Mouse (Mus musculus): ENCODE results near the gene Gjc3. TPM values are rescaled to one million over a fixed set of nuclear protein-coding genes. Genes with fewer than 3 reads are reported as not detected.

The Gjc3 gene
- polyA plus RNA-seq (2014; fragmentation: Nextera tagmentation; extraction: Ambion mirVana), result not detected in 2 replicates

DNA sequence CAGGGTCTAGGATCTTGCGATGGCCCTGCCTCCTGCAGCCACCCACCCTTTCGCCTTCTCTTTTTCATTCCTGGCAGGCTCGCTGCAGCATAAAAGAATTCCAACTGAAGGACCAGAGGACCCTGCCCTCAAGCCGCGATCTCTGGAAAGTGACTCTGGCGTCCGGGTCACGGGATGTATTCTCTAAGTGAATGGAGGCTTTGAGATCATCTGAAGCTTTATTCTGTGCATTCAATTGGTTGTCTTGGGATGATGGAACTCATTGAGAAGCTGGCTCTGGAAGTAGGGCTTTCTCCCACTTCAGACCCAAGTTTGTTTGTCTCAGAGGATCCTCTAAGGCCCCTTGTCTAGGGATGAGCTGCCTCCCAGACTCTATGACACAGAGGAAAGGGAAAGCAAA lies at the start of gene Gjc3:
Gene Gjc3, minus strand, starts transcription at position 154 of the 400 bp plus-strand sequence.
- H3K27me3 ChIP-seq (ENCODE audit: control insufficient read depth, insufficient read depth, low read length), result no peaks in the 10 kb centered on the region
- WGBS, result 53% methylated on average over 8 of the region's 8 CpGs
- no peaks in the 10 kb centered on the region for H3K36me3 ChIP-seq (ENCODE audit: control insufficient read depth, insufficient read depth, low read length)
- no peak within 1 kb of the TSS for H3K27ac ChIP-seq (ENCODE audit: low read depth, low read length)
- no peak within 1 kb of the TSS for H3K4me3 ChIP-seq (ENCODE audit: low read depth, low read length)
- ATAC-seq (replicated peaks; ENCODE audit: low FRiP score), result no peak
- H3K4me1 ChIP-seq (replicated peaks; ENCODE audit: control insufficient read depth, insufficient read depth, low read length), result no peaks in the 10 kb centered on the region
- H3K9me3 ChIP-seq (ENCODE audit: control insufficient read depth, low read length), result no peaks in the 10 kb centered on the region
- DNase-seq (ENCODE audit: low spot score), result no peak
- no peak within 1 kb of the TSS for H3K9ac ChIP-seq (ENCODE audit: low read length)
- no peak within 1 kb of the TSS for H3K4me2 ChIP-seq (ENCODE audit: low read depth, low read length, severe bottlenecking)

DNA sequence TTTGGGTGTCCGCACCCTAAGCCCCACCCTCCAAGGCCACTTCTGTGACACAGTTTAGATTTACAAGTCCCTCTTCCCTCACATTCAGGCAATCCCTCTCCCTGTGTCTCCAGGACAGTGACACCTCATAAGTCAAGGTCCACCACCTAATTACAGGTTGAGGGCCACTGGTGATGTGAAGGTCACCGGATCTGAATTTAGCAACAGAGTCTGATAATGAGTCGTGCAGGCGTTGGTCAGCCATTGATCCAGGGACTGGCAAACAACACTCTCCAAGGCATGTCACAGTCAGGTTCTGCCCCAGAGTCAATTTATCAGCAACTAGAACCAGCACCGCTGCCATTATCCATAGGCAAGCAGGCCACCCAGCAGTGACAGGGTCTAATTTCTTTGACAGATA lies 49.5 kb upstream of the Gjc3 start:
- Histone ChIP-seq H3K4me2 (ENCODE audit: low read depth, low read length, severe bottlenecking) (no peak overlapping the region), H3K36me3 (ENCODE audit: control insufficient read depth, insufficient read depth, low read length) (no peaks in the 10 kb centered on the region), H3K9me3 (ENCODE audit: control insufficient read depth, low read length) (no peaks in the 10 kb centered on the region), H3K9ac (ENCODE audit: low read length) (no peak overlapping the region), H3K27ac (ENCODE audit: low read depth, low read length) (no peak overlapping the region), H3K4me1 (replicated peaks; ENCODE audit: control insufficient read depth, insufficient read depth, low read length) (no peaks in the 10 kb centered on the region), H3K4me3 (ENCODE audit: low read depth, low read length) (no peak overlapping the region), H3K27me3 (ENCODE audit: control insufficient read depth, insufficient read depth, low read length) (no peaks in the 10 kb centered on the region)
- WGBS, result 88% methylated on average over 5 of the region's 5 CpGs
- ATAC-seq (replicated peaks; ENCODE audit: low FRiP score), result no peak
- no peak for DNase-seq (ENCODE audit: low spot score)

DNA sequence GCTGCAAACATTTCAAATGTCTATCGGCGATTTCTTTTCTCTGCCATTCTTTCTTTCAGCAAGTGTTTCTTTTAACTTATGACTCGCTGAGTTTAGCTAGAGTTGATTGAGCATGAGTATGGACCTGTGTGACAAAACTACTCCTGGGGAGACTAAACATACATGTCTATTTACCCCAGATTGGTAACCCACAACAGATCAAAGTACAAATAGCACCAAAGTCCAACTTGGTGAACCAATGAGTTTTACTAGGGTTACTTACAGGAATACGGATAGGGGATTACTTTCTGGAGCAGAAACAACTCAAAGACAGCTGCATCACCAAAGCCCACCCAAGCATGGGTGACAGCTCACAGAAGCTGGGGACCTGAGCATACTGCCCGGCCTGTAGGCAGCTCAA lies 46.5 kb upstream of the Gjc3 start:
- DNase-seq (ENCODE audit: low spot score) (no peak), ATAC-seq (replicated peaks; ENCODE audit: low FRiP score) (no peak)
- no peaks in the 10 kb centered on the region for H3K9me3 ChIP-seq (ENCODE audit: control insufficient read depth, low read length)
- H3K4me3 ChIP-seq (ENCODE audit: low read depth, low read length), result no peak overlapping the region
- H3K9ac ChIP-seq (ENCODE audit: low read length), result no peak overlapping the region
- no peaks in the 10 kb centered on the region for H3K4me1 ChIP-seq (replicated peaks; ENCODE audit: control insufficient read depth, insufficient read depth, low read length)
- no peaks in the 10 kb centered on the region for H3K27me3 ChIP-seq (ENCODE audit: control insufficient read depth, insufficient read depth, low read length)
- WGBS, result 93% methylated on average over 5 of the region's 5 CpGs
- H3K27ac ChIP-seq (ENCODE audit: low read depth, low read length), result no peak overlapping the region
- no peak overlapping the region for H3K4me2 ChIP-seq (ENCODE audit: low read depth, low read length, severe bottlenecking)
- H3K36me3 ChIP-seq (ENCODE audit: control insufficient read depth, insufficient read depth, low read length), result no peaks in the 10 kb centered on the region

DNA sequence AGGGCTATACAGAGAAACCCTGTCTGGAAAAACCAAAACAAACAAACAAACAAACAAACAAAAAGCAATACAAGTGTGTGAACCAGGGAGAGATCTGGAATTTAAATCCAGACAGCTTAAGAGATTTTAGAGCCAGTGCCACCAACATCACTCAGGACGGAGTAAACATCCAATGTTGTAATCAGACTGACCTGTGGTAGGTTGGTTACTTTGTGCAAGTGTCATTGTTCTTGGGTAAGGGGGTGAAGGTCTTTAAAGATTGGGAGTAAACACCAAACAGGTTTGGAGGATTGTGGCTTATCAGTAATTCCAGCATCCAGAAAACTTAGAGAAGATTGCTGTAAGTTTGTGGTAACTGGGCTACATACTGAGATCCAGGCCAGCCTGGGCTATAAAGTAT lies 23.5 kb upstream of the Gjc3 start:
- ATAC-seq (replicated peaks; ENCODE audit: low FRiP score), result no peak
- Histone ChIP-seq H3K4me3 (ENCODE audit: low read depth, low read length) (no peak overlapping the region), H3K9ac (ENCODE audit: low read length) (no peak overlapping the region), H3K36me3 (ENCODE audit: control insufficient read depth, insufficient read depth, low read length) (no peaks in the 10 kb centered on the region), H3K27me3 (ENCODE audit: control insufficient read depth, insufficient read depth, low read length) (no peaks in the 10 kb centered on the region), H3K4me1 (replicated peaks; ENCODE audit: control insufficient read depth, insufficient read depth, low read length) (no peaks in the 10 kb centered on the region), H3K4me2 (ENCODE audit: low read depth, low read length, severe bottlenecking) (no peak overlapping the region), H3K27ac (ENCODE audit: low read depth, low read length) (no peak overlapping the region), H3K9me3 (ENCODE audit: control insufficient read depth, low read length) (no peaks in the 10 kb centered on the region)
- WGBS, result 83% methylated on average over 1 of the region's 1 CpGs
- no peak for DNase-seq (ENCODE audit: low spot score)

DNA sequence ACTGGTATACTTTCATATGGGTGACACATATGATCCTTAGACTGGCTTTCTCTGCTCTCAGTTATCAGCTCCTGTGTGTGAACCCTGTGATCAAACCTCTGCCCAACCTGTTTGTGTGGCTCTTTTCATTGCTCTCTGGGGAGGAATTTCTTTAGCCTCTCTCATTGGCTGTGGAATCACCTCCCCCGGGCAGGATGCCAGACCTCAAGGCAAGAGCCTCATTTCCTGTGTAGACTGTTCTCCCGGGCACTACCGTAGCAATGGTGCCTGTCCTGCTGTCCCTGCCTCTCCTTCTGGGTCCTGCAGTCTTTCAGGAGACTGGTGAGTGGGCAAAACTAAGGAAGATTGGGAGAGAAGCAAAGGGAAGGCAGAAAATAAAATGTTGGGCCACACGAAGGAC lies 18.4 kb upstream of the Gjc3 start, which contains the start of gene Azgp1:
Gene Azgp1, plus strand, starts transcription at position 221 of the 400 bp plus-strand sequence.
- H3K4me2 ChIP-seq (ENCODE audit: low read depth, low read length, severe bottlenecking), result no peak within 1 kb of the TSS
- H3K36me3 ChIP-seq (ENCODE audit: control insufficient read depth, insufficient read depth, low read length), result no peaks in the 10 kb centered on the region
- H3K27ac ChIP-seq (ENCODE audit: low read depth, low read length), result no peak within 1 kb of the TSS
- no peaks in the 10 kb centered on the region for H3K9me3 ChIP-seq (ENCODE audit: control insufficient read depth, low read length)
- no peaks in the 10 kb centered on the region for H3K27me3 ChIP-seq (ENCODE audit: control insufficient read depth, insufficient read depth, low read length)
- H3K9ac ChIP-seq (ENCODE audit: low read length), result no peak within 1 kb of the TSS
- WGBS, result 82% methylated on average over 4 of the region's 4 CpGs
- DNase-seq (ENCODE audit: low spot score) (no peak), ATAC-seq (replicated peaks; ENCODE audit: low FRiP score) (no peak)
- no peak within 1 kb of the TSS for H3K4me3 ChIP-seq (ENCODE audit: low read depth, low read length)
- no peaks in the 10 kb centered on the region for H3K4me1 ChIP-seq (replicated peaks; ENCODE audit: control insufficient read depth, insufficient read depth, low read length)

DNA sequence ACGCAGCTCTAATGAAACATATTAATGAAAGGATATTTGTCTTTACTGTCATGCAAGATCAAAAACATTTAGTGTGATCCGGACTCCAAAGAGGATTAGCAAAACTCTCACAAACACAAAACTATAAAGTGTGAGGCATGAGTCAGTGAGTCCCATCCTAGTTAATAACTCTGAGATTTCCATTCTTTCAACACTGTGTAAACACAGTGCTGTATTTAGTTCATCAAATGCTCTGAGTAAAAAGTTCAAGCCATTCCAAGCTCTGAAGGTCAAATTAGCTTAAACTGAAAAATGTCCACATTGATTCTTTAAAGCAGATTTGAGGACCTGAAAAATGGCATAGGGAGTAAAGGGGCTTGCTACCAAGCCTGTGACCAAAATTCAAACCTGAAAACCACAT lies 16.2 kb upstream of the Gjc3 start:
- H3K4me1 ChIP-seq (replicated peaks; ENCODE audit: control insufficient read depth, insufficient read depth, low read length), result no peaks in the 10 kb centered on the region
- 77% methylated on average over 2 of the region's 2 CpGs for WGBS
- H3K9me3 ChIP-seq (ENCODE audit: control insufficient read depth, low read length), result no peaks in the 10 kb centered on the region
- DNase-seq (ENCODE audit: low spot score) (no peak), ATAC-seq (replicated peaks; ENCODE audit: low FRiP score) (no peak)
- H3K36me3 ChIP-seq (ENCODE audit: control insufficient read depth, insufficient read depth, low read length), result no peaks in the 10 kb centered on the region
- H3K4me2 ChIP-seq (ENCODE audit: low read depth, low read length, severe bottlenecking), result no peak overlapping the region
- H3K9ac ChIP-seq (ENCODE audit: low read length), result no peak overlapping the region
- H3K4me3 ChIP-seq (ENCODE audit: low read depth, low read length), result no peak overlapping the region
- H3K27me3 ChIP-seq (ENCODE audit: control insufficient read depth, insufficient read depth, low read length), result no peaks in the 10 kb centered on the region
- no peak overlapping the region for H3K27ac ChIP-seq (ENCODE audit: low read depth, low read length)

DNA sequence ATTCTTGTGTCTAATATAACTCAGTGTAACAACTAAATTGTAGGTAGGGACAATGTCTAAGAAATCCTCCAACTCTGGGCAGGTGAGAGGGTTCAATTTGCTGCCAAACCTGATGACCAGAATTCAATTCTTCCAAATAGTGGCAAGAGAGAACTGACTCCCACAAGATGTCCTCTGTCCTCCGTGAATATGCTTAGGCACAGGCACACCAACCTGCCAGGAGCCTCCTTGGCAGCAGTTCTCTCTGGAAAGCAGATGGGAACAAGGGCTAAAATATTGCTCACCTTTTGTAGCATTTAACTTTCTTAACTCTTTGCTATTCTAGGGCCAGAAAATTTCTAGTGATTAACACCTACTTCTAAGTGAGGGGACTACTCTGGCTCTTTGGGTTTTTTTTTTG lies 14.4 kb upstream of the Gjc3 start:
- no peak overlapping the region for H3K9ac ChIP-seq (ENCODE audit: low read length)
- no peaks in the 10 kb centered on the region for H3K27me3 ChIP-seq (ENCODE audit: control insufficient read depth, insufficient read depth, low read length)
- WGBS, result 34% methylated on average over 1 of the region's 1 CpGs
- no peaks in the 10 kb centered on the region for H3K36me3 ChIP-seq (ENCODE audit: control insufficient read depth, insufficient read depth, low read length)
- H3K4me2 ChIP-seq (ENCODE audit: low read depth, low read length, severe bottlenecking), result no peak overlapping the region
- no peak for ATAC-seq (replicated peaks; ENCODE audit: low FRiP score)
- no peaks in the 10 kb centered on the region for H3K9me3 ChIP-seq (ENCODE audit: control insufficient read depth, low read length)
- H3K4me3 ChIP-seq (ENCODE audit: low read depth, low read length), result no peak overlapping the region
- no peak for DNase-seq (ENCODE audit: low spot score)
- no peaks in the 10 kb centered on the region for H3K4me1 ChIP-seq (replicated peaks; ENCODE audit: control insufficient read depth, insufficient read depth, low read length)
- no peak overlapping the region for H3K27ac ChIP-seq (ENCODE audit: low read depth, low read length)

DNA sequence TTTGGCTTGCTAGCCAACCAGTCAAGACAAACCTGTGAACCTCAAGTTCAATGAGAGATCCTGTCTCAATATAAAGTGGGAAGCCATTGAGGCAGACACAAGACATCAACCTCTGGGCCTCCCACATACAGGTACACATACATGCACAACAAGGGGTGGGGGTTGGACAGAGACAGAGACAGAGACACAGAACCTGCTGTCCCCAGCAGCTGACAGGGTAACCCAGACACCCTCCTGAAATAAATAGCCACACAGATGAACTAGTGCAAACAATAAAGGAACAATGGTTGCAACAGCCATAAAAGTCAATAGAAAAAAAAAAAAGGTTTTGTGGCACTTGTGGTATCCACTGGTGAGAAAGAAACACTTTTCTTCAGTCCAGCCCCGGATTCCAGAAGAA lies 12.5 kb upstream of the Gjc3 start:
- WGBS, result 78% methylated on average over 1 of the region's 1 CpGs
- Histone ChIP-seq H3K27me3 (ENCODE audit: control insufficient read depth, insufficient read depth, low read length) (no peaks in the 10 kb centered on the region), H3K36me3 (ENCODE audit: control insufficient read depth, insufficient read depth, low read length) (no peaks in the 10 kb centered on the region), H3K4me3 (ENCODE audit: low read depth, low read length) (no peak overlapping the region), H3K4me1 (replicated peaks; ENCODE audit: control insufficient read depth, insufficient read depth, low read length) (no peaks in the 10 kb centered on the region), H3K9me3 (ENCODE audit: control insufficient read depth, low read length) (no peaks in the 10 kb centered on the region), H3K9ac (ENCODE audit: low read length) (no peak overlapping the region), H3K4me2 (ENCODE audit: low read depth, low read length, severe bottlenecking) (no peak overlapping the region), H3K27ac (ENCODE audit: low read depth, low read length) (no peak overlapping the region)
- DNase-seq (ENCODE audit: low spot score), result no peak
- ATAC-seq (replicated peaks; ENCODE audit: low FRiP score), result no peak

DNA sequence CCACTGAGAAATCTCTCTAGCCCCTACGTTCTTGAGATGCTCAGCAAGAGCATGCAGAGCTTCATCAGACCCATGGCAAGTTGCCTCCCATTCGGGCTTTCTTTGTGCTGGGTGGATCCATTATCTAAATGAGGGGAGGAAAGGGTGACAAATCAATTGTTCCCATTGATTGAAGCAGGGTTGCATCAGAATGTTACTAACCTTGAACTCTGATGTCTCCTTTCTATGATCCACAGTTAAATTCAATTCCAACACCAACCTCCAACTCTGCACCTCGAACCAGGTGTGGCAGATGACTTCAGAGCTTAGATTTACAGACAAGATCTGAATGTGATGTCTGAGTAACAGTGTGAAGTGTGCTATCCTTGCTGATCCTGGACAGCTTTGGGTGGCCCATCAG lies 11.8 kb upstream of the Gjc3 start:
- 67% methylated on average over 3 of the region's 3 CpGs for WGBS

More for the DNA sequence above, 11.8 kb upstream of the Gjc3 start:
- no peaks in the 10 kb centered on the region for H3K27me3 ChIP-seq (ENCODE audit: control insufficient read depth, insufficient read depth, low read length)
- ATAC-seq (replicated peaks; ENCODE audit: low FRiP score) (no peak), DNase-seq (ENCODE audit: low spot score) (no peak)
- H3K9ac ChIP-seq (ENCODE audit: low read length), result no peak overlapping the region
- no peaks in the 10 kb centered on the region for H3K4me1 ChIP-seq (replicated peaks; ENCODE audit: control insufficient read depth, insufficient read depth, low read length)
- no peaks in the 10 kb centered on the region for H3K9me3 ChIP-seq (ENCODE audit: control insufficient read depth, low read length)
- H3K4me3 ChIP-seq (ENCODE audit: low read depth, low read length), result no peak overlapping the region
- H3K27ac ChIP-seq (ENCODE audit: low read depth, low read length), result no peak overlapping the region
- no peaks in the 10 kb centered on the region for H3K36me3 ChIP-seq (ENCODE audit: control insufficient read depth, insufficient read depth, low read length)
- no peak overlapping the region for H3K4me2 ChIP-seq (ENCODE audit: low read depth, low read length, severe bottlenecking)
